Comparison of ENCODE assay signal across 7 mouse cellular contexts in genomic region chr11:117522879-117523519, GRCm38 (mm10). TPM values are rescaled to one million over a fixed set of nuclear protein-coding genes. Genes with fewer than 3 reads are reported as not detected.
DNase-seq lines count a peak whose midpoint lies in the region; ATAC-seq and TF ChIP-seq lines count a peak whose summit lies in the region.

No protein-coding gene starts in this region.

- no peak for TF ChIP-seq CTCF in cortical plate, adult 2 months (IDR thresholded peaks at IDR 0.05; ENCODE audit: extremely low read depth, insufficient read depth, low read length)
- TF ChIP-seq CTCF in midbrain, postnatal 0 days (IDR thresholded peaks at IDR 0.05): no peak

- peaks cover 10% of the 10 kb centered on the region for H3K4me1 ChIP-seq in cortical plate, adult 2 months (ENCODE audit: control insufficient read depth, insufficient read depth, low read length)
- peaks cover 21% of the 10 kb centered on the region; the same call in 1 of the 2 replicates for H3K4me1 ChIP-seq in intestine, embryonic 15.5 days (replicated peaks)
- peaks cover 13% of the 10 kb centered on the region; the same call in 1 of the 2 replicates for H3K4me1 ChIP-seq in midbrain, postnatal 0 days (ENCODE audit: insufficient read depth, low read length)

- ATAC-seq in intestine, embryonic 15.5 days: peak; percentile 78
- peak; percentile 82 for ATAC-seq in midbrain, postnatal 0 days (ENCODE audit: low FRiP score)

- no peaks in the 10 kb centered on the region for H3K9me3 ChIP-seq in intestine, embryonic 15.5 days
- H3K9me3 ChIP-seq in midbrain, postnatal 0 days (ENCODE audit: low read length): no peaks in the 10 kb centered on the region

- H3K27ac ChIP-seq in cortical plate, adult 2 months (ENCODE audit: insufficient read depth, low read length): 0 out of 2 replicates have a peak overlapping the region, but pooled peaks have one; percentile 19
- peak overlapping the region; percentile 51 for H3K27ac ChIP-seq in intestine, embryonic 15.5 days
- peak overlapping the region; percentile 72 for H3K27ac ChIP-seq in midbrain, postnatal 0 days (ENCODE audit: low read depth, low read length)

- 0 out of 2 replicates have a peak overlapping the region, but pooled peaks have one; percentile 19 for H3K4me2 ChIP-seq in intestine, embryonic 15.5 days (replicated peaks)
- no peak overlapping the region; the same call in 1 of the 2 replicates for H3K4me2 ChIP-seq in midbrain, postnatal 0 days (ENCODE audit: low read depth, low read length, poor library complexity, severe bottlenecking)

- H3K27me3 ChIP-seq in intestine, embryonic 15.5 days (replicated peaks): 0 out of 2 replicates have a peak, but pooled peaks cover 2% of the 10 kb centered on the region
- H3K27me3 ChIP-seq in midbrain, postnatal 0 days (ENCODE audit: insufficient read depth, low read length): no peaks in the 10 kb centered on the region

- H3K36me3 ChIP-seq in intestine, embryonic 15.5 days: no peaks in the 10 kb centered on the region
- no peaks in the 10 kb centered on the region for H3K36me3 ChIP-seq in midbrain, postnatal 0 days (ENCODE audit: insufficient read depth, low read length)

- H3K4me3 ChIP-seq in cortical plate, adult 2 months (ENCODE audit: insufficient read depth, low read length): no peak overlapping the region
- H3K4me3 ChIP-seq in intestine, embryonic 15.5 days (replicated peaks): no peak overlapping the region
- no peak overlapping the region for H3K4me3 ChIP-seq in midbrain, postnatal 0 days (ENCODE audit: low read depth, low read length)

- DNase-seq in R1 (ENCODE audit: low read depth, low spot score): peak; percentile 36
- DNase-seq in gastrocnemius, postnatal 25 days: peak; percentile 72
- DNase-seq in left cerebral cortex, adult 9 months (ENCODE audit: low spot score in 2 of 2): peak; percentile 68 to 83
- DNase-seq in midbrain, postnatal 0 days (ENCODE audit: low spot score): peak; percentile 93
- DNase-seq in urinary bladder, postnatal 4 days (ENCODE audit: low spot score in 2 of 2): peak; percentile 46 to 70

- WGBS in intestine, embryonic 15.5 days: 56% methylated on average over 16 of the region's 16 CpGs
- WGBS in midbrain, postnatal 0 days: 42% methylated on average over 16 of the region's 16 CpGs

- H3K9ac ChIP-seq in intestine, embryonic 15.5 days: 0 out of 2 replicates have a peak overlapping the region, but pooled peaks have one; percentile 1
- H3K9ac ChIP-seq in midbrain, postnatal 0 days (replicated peaks; ENCODE audit: low read length, poor library complexity, severe bottlenecking): no peak overlapping the region

- no peak for TF ChIP-seq POLR2A in cortical plate, adult 2 months (IDR thresholded peaks at IDR 0.05; ENCODE audit: extremely low read depth, insufficient read depth, low read length)

RNA-seq across cellular contexts. Expression of gene Gm11733, which starts 38.8 kb away (rescaled TPM):
- 0.15 and 0.26 TPM in 2 replicates for polyA plus RNA-seq in cortical plate, adult 2 months (2012; rRNA removed)
- not detected for total RNA-seq in gastrocnemius, postnatal 25 days (2021)
- not detected in 2 replicates for polyA plus RNA-seq in intestine, embryonic 15.5 days (2015; fragmentation: Nextera tagmentation; extraction: Ambion mirVana)
- total RNA-seq in midbrain, postnatal 0 days (2014; rRNA removed): 0.38 TPM in 1 of 2 replicates, not detected in the other
- polyA plus RNA-seq in midbrain, postnatal 0 days (2015; fragmentation: Nextera tagmentation; extraction: Ambion mirVana): 0.07 TPM in 1 of 2 replicates, not detected in the other

Comparison
In these comparisons a context has a peak if more than half of its experiments do, and no peak if none do; other contexts are left out.
1. DNase-seq: peak in every context shown above with its lines; median percentile 93 in midbrain, postnatal 0 days; 76 in left cerebral cortex, adult 9 months; 72 in gastrocnemius, postnatal 25 days; 58 in urinary bladder, postnatal 4 days; 36 in R1.
2. H3K27ac ChIP-seq: peak in every context shown above with its lines; median percentile 72 in midbrain, postnatal 0 days; 51 in intestine, embryonic 15.5 days; 19 in cortical plate, adult 2 months.